Mouse (Mus musculus) spleen, postnatal 10 days (tissue): ENCODE results near the gene Bri3bp.
"Not testable (repeated sequence)": the region's sequence is repeated elsewhere in the genome, so short reads cannot be mapped to it uniquely, and the experiment has no call there.

ENCODE experiments used
- DNase-seq, 2 experiments: peaks; one replicate each; pipeline ENCODE4 v3.0.0; 2021 to 2022; ENCODE audit warnings: low spot score in 2 of 2

Gene Bri3bp

DNA sequence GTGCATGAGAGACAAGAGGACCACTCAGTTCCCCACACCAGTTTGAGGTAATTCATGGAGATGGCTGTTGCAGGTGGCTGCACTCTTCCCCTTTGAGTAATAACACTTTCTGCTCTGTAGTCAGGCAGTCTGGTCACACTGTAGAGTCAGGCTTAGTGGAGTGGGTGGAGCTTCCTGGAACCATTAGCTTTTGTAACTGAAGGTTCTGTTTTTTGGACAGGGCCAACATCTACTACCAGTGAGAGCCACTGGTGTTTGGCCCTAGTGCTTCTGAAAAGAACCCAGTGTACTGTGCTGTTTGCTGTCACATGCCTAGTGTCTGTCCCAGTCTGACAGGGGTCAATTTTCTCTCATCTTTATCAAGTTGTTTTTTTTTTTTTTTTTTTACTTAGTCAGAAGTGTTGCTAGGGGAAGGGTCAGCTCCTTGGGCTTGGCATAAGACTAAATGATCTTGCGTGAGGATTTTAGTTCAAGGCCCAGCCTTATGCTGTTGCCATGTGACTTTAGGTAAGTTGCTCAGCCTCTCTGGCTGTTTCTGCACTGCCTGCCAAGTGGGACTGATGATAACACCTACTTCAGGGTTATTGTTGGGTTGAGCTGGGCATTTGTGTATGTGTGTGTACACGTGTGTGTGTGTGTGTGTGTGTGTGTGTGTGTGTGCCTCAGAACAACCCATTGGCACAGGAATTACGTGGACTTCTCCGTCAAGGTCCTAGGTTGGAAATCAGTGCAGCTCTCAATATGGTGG, 43.8 kb downstream of the Bri3bp start:
- peak in 1 of 2 experiments; percentile 36 for DNase-seq

DNA sequence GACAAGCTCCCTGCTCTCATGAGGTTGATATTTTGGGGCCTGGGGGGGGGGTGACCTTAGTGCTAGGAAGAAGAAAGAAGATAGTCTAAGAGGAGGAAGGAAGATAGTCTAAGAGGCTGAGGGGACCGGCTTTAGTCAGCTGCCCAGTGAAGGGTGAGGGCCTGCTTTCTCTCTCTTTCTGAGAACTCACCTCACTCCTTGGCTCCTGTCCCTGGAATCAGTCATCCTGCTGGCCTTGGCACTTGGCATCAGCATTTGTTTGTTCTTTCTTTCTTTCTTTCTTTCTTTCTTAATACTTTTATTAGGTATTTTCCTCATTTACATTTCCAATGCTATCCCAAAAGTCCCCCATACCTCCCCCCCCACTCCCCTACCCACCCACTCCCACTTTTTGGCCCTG, 44.7 kb downstream of the Bri3bp start:
- no peak for DNase-seq

DNA sequence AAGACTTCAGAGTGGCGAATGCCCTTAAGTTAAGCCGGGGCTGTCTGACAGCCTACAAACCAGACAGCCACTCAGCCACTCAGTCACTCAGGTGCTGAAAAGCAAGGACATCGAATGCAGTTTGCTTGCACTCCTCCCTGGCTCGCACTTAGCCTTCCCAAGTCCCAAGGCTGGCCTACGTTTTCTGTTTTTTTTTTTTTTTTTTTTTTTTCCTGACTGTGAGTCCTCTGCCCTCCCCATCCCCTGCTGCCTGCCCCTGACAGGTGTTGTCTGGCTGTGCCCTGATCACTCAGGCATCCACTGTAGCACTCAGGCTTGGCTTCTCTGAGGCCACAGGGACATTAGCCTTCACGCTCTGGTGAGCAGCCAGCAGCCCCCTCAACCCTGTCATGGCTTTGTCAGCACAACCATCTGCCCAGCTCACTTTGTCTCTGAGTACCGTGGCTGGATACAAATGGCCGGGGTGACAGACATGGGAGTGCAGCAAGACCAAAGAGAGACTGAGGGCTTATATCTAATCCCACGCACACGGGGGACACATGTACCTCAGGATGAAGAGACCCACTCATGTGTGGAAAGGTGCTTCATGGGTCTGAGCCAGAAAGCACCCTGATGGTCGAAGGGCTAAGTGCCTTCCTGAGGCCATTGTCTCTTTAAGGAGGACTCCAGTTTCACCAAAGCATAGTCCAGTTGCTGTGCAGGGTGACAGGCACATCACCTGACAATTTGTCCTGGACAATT, 46.2 kb downstream of the Bri3bp start:
- no peak for DNase-seq

DNA sequence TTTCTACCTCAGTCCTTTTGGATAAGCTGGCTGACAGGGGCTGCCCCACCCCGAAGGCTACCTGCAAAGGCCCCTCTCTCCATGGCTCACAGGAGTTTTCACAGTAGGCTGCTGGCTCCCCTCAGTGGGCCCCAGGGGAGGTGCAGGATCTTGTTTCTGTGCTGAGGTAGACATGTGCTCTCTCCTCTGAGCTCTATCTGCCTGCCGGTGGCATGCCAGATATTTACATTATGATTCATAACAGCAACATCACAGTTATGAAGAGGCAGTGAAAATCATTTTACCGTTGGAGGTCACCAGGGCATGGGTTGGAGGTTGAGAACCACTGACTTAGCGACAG, 46.7 kb downstream of the Bri3bp start:
- peak in 1 of 2 experiments; percentile 58 for DNase-seq

DNA sequence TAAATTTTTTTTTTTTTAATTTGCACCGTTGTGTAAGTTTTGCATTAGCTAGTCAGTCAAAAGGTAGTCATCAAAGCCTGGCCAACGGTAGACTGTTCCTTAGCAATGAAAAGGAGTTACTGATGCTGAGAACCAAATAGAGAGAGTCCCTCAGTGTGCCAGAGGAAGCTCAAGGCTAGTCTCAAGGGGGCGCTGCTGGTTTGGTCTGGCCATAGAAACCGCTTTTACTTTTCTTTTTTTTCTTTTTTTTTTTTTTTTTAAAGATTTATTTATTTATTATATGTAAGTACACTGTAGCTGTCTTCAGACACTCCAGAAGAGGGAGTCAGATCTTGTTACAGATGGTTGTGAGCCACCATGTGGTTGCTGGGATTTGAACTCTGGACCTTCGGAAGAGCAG, 47.6 kb downstream of the Bri3bp start:
- DNase-seq: not testable (repeated sequence)

DNA sequence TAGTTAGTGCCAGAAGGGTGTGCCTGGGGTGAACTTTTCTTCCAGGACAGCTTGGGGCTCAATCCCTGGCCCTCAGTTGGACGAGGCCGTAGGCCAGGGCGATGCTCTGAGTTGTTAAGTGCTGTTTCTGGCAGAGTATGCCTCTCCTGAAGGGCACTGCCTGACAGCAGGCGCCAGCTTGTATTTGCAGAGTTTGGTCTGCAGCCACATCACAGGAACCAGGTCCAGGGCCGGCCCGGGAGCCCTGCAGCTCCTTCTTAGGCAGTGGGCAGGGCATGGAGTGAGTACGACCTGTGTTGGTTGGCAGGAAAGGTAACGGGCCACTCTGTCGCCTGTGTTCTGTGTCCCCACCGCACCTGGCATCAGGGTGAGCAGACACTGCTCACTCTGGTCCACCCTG, 49.7 kb downstream of the Bri3bp start:
- no peak for DNase-seq

DNA sequence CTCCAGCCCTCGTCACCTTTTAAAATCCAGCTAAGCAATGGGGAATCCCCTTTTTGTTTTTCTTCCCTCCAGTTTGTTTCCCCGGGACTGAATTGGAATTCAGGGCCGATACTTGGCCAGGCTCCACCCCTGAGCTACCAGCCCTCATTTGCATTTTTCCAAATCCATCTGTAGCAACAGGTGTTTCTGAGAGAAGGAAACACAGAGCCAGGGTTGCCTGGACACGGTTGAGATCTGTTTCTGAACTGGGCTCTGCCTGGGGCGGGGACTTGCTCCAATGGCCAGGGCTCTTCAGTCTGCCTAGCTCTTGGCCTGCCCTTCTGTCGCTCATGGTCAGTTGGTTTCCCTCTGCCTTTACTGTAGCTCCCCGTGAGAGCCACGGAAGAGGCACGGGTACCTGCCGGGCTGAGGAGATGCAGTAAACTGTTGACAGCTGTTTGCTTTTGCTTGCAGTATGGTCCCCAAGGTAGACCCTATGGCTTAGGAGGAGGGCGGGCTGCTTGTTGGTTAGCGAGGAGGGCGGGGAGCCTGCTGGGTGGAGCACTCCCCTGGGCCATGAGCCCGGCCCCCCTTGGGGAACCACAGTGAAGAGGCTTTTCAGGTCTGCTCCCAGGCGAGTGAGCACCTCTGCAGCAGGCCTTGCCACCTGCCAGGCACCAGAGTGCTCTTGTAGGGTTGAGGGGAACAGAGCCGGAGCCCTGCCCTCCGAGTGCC, 51.2 kb downstream of the Bri3bp start:
- no peak for DNase-seq

DNA sequence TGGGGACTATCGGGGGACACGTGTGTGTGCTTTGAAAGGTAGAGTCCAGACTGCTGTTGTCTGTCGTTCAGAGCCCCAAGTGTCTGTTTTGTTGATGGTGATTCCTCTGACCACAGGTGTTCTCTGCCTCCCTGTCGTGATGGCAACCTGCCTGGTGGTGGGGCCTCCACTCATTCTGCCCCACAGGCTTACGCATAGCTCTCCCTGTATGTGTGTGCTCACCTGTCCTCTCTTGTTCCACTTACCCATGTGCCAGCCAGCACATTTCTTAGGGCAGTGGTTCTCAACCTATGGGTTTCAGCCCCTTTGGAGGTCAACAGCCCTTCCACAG, 51.7 kb downstream of the Bri3bp start:
- DNase-seq: no peak

DNA sequence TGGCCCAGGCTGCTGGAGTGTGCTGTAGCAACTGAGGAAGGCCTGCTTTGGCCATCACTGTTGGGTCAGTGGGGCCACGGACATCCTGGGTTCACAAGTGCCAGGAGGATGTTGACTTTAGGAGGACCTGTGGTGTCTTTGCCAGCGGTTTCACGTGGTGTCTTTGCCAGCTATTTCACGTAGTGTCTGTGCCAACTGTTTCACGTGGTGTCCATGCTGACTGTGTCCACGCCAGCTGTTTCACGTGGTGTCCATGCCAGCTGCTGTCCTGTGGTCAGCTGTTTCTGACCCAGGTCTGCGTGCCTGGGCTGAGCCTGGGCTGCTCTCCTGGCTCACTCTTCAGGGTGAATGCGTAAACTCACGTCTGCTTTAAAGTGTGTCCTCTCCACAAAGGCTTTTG, 54.3 kb downstream of the Bri3bp start:
- DNase-seq: no peak

DNA sequence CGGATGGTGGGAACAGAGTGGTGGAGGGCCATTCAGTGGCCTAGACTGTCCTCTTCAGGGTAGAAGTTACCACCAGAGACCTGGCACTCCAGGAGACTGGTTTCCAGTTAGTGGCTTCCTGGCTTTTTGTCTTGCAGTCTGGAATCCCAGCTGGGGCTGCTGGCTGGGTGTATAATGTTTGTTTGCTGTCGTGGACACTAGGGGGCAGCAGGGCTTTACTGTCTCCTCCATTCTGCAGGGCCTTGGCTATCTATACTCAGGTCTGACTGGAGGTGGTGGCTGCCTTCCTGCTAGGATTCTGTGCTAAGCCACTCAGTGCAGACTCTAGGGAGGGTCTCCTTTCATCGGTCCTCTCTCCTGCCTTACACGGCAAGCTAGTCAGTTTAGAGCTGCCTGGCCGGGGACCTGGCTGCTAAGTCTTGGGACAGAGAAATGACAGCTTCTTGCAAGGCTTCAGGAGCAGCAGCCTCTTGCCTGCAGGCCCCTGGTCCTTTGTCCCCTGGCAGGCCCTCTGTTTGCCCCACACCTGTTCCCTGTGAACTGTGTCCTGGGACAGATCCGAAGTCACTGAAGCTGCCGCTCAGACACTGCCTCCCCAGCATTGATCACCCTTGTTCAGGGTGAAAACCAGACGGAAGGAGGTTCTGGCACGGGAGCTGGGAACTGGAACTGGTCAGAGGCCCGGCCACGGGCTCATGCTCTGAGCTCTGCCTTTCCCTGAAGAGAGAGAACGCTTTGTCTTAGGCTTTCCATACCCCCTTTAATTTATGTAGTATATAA, 56.6 kb downstream of the Bri3bp start:
- DNase-seq: peak; percentile 49 to 76

DNA sequence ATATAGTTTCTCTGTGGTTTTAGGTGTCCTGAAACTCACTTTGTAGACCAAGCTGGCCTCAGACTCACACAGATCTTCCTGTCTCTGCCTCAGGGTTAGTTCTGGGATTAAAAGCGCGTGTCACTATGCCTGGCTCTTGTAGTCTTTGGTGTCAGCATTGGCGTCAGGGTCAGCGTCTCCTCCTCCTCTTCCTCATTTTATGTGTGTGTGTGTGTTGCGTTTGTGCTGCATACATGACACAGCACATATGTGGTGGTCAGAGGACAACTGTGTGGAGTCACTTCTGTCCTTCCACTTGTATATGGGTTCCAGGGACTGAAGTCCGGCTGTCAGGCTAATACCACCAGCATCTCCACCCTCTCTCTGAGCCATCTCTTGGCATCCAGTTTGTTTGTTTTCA, 60.1 kb downstream of the Bri3bp start:
- DNase-seq: no peak

DNA sequence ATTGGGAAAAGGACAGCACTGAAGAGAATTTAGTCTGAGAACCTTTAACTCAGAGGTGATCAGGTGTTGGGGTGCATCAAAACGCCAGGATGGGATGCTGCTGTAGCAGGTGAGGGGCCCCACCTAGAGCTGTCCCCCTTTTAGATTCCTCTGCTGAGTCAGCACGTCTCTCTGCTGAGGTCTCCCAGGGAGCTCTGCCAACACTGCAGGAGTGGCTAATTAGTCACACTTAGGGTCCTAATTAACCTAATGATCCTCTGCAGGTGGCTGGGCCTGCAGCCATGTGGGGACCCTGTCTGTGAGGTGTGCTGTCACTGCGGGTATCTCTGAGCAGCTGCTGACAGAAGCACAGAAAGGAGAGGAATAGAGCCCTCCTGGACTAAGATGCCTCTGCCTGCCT, 60.8 kb downstream of the Bri3bp start:
- no peak for DNase-seq

DNA sequence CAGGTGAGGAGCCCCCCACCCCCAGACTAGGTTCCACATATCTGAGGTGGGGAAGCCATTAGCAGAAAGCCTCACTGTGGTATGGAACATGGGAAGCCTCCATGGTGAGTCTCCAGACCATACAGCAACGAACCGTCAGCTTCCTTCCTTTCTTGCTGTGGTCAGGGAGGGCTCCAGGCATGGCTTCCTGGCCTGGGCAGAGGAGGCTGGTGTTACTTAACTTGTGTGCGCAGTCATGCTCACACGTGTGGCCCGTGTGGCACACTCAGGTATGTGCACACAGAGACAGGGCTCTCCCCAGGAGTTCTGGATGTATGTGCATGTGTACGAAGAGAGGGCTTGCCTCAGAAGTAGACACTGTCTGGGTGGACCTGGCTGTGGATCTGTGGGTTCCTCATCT, 62.3 kb downstream of the Bri3bp start:
- no peak for DNase-seq

DNA sequence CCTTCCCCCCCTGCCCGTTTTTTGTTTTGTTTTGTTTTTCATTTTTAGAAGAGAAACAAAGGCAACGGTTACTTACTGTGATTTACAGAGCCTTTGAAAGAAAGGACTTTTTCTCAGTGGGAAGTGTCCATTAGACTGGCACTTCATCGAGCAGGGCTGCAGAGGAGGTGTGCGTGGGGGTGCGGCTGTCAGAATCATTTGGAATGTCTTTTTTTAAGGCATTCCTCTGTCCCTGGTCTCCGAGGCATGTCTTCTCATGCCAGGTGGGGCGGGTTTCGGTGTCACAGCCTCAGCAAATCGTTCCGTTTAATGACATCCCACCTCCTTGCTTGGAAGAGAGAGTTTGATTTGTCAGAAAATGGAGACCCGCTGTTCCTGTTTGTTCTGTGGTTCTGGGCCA, 63.3 kb downstream of the Bri3bp start:
- DNase-seq: no peak

DNA sequence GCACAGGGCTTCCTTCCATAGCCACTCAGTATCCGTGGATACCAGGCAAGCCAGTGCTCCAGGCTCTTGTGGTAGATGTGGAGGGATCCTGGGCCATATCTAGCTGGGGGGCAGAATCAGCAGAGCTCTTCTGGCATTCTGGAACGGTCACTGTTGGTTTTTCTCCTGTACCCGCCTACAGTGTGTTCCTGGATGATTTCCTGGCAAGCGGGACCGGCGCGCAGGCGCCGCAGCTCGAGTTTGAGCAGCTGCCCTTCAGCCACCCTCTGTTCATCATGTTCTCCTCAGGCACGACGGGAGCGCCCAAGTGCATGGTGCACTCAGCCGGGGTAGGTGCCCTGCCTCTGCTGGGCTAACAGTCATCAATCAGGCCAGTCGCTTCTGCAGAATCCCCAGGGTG, 64.6 kb downstream of the Bri3bp start:
- no peak for DNase-seq

DNA sequence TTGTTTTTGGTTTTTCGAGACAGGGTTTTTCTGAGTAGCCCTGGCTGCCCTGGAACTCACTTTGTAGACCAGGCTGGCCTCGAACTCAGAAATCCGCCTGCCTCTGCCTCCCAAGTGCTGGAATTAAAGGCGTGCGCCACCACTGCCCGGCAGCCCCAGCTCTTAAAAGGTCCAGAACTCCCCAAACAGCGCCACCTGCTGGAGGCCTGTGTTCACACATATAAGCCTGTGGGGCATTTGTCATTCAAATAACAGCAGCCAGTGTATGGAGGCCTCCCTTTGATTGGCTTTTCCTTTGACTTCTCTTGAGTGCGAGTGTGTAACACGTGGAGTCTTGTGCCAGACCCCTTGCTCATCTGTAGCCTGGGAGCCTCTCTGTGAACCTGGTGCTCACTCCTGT, 66.2 kb downstream of the Bri3bp start:
- no peak for DNase-seq

DNA sequence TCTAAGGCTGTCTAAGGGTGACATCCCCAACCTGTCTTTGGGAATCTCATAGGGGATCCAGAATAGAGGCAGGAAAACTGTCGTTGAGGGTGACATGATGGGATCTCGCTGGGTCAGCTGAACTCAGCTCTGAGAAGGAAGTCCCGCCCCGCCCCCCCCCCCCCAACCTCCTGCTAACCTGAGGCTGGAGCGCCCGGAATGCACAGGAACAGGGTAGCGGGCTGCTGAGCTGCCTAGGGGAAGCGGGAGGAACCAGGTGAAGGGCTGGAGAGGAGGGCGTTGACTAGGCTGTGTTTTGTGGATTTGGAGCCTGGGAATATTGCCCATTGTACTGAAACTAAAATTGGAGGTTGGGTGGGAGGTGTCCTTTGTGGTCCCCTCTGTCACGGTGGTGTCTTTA, 66.6 kb downstream of the Bri3bp start:
- DNase-seq: no peak

DNA sequence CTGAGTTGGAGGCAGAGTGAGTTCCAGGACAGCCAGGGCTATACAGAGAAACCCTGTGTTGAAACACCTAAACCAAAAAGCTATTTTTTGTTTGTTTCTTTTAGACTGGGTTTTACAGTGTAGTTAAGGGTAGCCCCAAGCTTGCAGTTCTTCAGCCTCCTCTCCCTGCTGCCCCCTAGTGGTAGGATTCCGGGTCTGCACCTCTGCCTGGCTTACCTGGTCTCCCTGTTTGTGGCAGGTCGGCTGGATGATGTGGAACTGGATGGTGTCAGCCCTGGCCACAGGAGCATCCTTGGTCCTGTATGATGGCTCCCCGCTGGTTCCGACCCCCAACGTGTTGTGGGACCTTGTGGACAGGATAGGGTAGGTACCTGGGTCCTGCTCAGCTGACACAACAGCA, 68.2 kb downstream of the Bri3bp start:
- DNase-seq: peak; percentile 58 to 77
